Mouse (Mus musculus): ENCODE data around the gene Pla2g4e.

DNA sequence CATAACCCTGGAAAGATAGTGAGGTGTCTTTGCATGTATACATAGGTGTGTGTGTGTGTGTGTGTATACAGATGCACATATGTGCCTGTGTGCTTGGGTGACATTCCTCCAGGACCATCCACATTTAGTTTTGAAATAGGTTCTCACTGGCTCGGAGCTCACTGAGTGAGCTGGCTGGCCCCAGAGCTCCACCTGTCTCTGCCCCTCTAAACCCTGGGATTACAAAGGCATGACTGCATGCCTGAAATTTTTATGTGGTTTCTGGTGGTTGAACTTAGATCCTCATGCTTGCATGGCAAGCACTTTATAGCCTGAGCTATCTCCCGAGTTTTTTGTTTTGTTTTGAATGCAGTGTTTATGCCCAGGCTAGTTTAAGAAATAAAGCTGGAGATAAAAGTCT, 98.6 kb downstream of the Pla2g4e start:
- TF ChIP-seq GATA1 (IDR thresholded peaks at IDR 0.05; ENCODE audit: low read length) (no peak), TAL1 (IDR thresholded peaks at IDR 0.05; ENCODE audit: low read length) (no peak)

Data from erythroblast, embryonic 14.5 days (primary cell).